30 mouse cellular contexts compared by ENCODE assay signal in genomic region chr16:55492111-55492510, GRCm38 (mm10).
A peak's percentile ranks its signal among the peaks of the same experiment; 100 is the strongest.
DNase-seq lines count a peak whose midpoint lies in the region; ATAC-seq lines count a peak whose summit lies in the region.
"Had no signal": no experiment of that assay in that cellular context is flagged by ENCODE, and none has a peak within 500 bp of the region (broad histone marks: within the 10 kb centered on the region; RNA-seq: fewer than 3 reads in every experiment).

No protein-coding gene starts in this region.

- WGBS in kidney, embryonic 15.5 days: 71% methylated on average over 4 of the region's 4 CpGs

- H3K27ac ChIP-seq in kidney, embryonic 15.5 days: no peak overlapping the region
- peak overlapping the region; percentile 75 for H3K27ac ChIP-seq in brown adipose tissue, adult 24 weeks (replicated peaks; ENCODE audit: low read depth, low read length)
- H3K27ac ChIP-seq: gastrocnemius, adult 2 months; heart, adult 2 months; hindbrain, embryonic 14.5 days; layer of hippocampus, adult 2 months; left cerebral cortex, adult 2 months; limb, embryonic 13.5 days; lung, embryonic 15.5 days; midbrain, embryonic 13.5 days; stomach, embryonic 15.5 days had no signal

- H3K36me3 ChIP-seq in kidney, embryonic 15.5 days: no peaks in the 10 kb centered on the region
- H3K36me3 ChIP-seq: heart, embryonic 12.5 days; limb, embryonic 13.5 days; lung, embryonic 15.5 days; midbrain, embryonic 13.5 days; stomach, embryonic 15.5 days had no signal

- no peak overlapping the region for H3K4me2 ChIP-seq in kidney, embryonic 15.5 days
- H3K4me2 ChIP-seq: heart, embryonic 12.5 days; hindbrain, embryonic 14.5 days; limb, embryonic 13.5 days; liver, embryonic 11.5 days; lung, embryonic 15.5 days; midbrain, embryonic 13.5 days; stomach, embryonic 15.5 days had no signal

- no peak for ATAC-seq in kidney, embryonic 15.5 days (replicated peaks; ENCODE audit: low FRiP score)
- ATAC-seq: forebrain, embryonic 16.5 days; intestine, postnatal 0 days; midbrain, embryonic 13.5 days had no signal

- H3K4me1 ChIP-seq in kidney, embryonic 15.5 days: no peaks in the 10 kb centered on the region
- peaks cover 5% of the 10 kb centered on the region for H3K4me1 ChIP-seq in brown adipose tissue, adult 24 weeks (ENCODE audit: control insufficient read depth, insufficient read depth, insufficient read length, low read length)
- H3K4me1 ChIP-seq: limb, embryonic 13.5 days; lung, embryonic 15.5 days; megakaryocyte, embryonic 14.5 days; midbrain, embryonic 13.5 days; stomach, embryonic 15.5 days had no signal

- H3K9me3 ChIP-seq in kidney, embryonic 15.5 days (replicated peaks): no peaks in the 10 kb centered on the region
- H3K9me3 ChIP-seq: lung, embryonic 15.5 days; stomach, embryonic 15.5 days had no signal

- no peak overlapping the region for H3K4me3 ChIP-seq in kidney, embryonic 15.5 days (replicated peaks)
- no peak overlapping the region for H3K4me3 ChIP-seq in brown adipose tissue, adult 24 weeks (ENCODE audit: insufficient read depth, low read depth, low read length)
- H3K4me3 ChIP-seq: erythroblast, embryonic 14.5 days; gastrocnemius, adult 2 months; heart, adult 2 months; heart, embryonic 12.5 days; layer of hippocampus, adult 2 months; left cerebral cortex, adult 2 months; limb, embryonic 13.5 days; lung, embryonic 15.5 days; megakaryocyte, embryonic 14.5 days; midbrain, embryonic 13.5 days; stomach, embryonic 15.5 days had no signal

- no peak overlapping the region for H3K9ac ChIP-seq in kidney, embryonic 15.5 days
- H3K9ac ChIP-seq: heart, embryonic 12.5 days; hindbrain, embryonic 14.5 days; limb, embryonic 13.5 days; lung, embryonic 15.5 days; midbrain, embryonic 13.5 days; stomach, embryonic 15.5 days had no signal

- DNase-seq in kidney, adult 18-20 months: peak; percentile 23
- DNase-seq in adipocyte (ENCODE audit: low spot score): peak; percentile 26
- DNase-seq in kidney, postnatal 36 days: peak; percentile 50 to 61
- DNase-seq in lung, postnatal 14 days: no peak
- DNase-seq: B cell, adult 2 months; cerebellum, adult 18-20 months; cerebellum, postnatal 14 days; gastrocnemius, adult 2 months; gastrocnemius, postnatal 36 days; heart, adult 2 months; heart, postnatal 4 days; lung, postnatal 4 days; retina, postnatal 1 day; right cerebral cortex, postnatal 14 days had no signal

- H3K27me3 ChIP-seq in kidney, embryonic 15.5 days: no peaks in the 10 kb centered on the region
- H3K27me3 ChIP-seq: CH12.LX; heart, embryonic 12.5 days; limb, embryonic 13.5 days; lung, embryonic 15.5 days; megakaryocyte, embryonic 14.5 days; midbrain, embryonic 13.5 days; stomach, embryonic 15.5 days had no signal
